Mouse (Mus musculus) brain, embryonic 18.5 days (tissue): Measurements from ENCODE around the gene Slc22a27.
"Not testable (repeated sequence)": the region's sequence is repeated elsewhere in the genome, so short reads cannot be mapped to it uniquely, and the experiment has no call there.

Source experiments
- DNase-seq: peaks from one replicate; pipeline ENCODE4 v3.0.0-alpha.2; 2012; ENCODE audit warnings: low read depth, low spot score

The Slc22a27 gene

GRCm38 (mm10) chr19:7965927-7966326 lies at the start of gene Slc22a27:
TSS of gene Slc22a27 (minus strand) at chr19:7966027.
- DNase-seq = not testable (repeated sequence)

- DNase-seq = not testable (repeated sequence)
Observed at GRCm38 (mm10) chr19:8011596-8011995, 45.8 kb upstream of the Slc22a27 start.

- not testable (repeated sequence) for DNase-seq
Observed at GRCm38 (mm10) chr19:8009086-8009485, 43.3 kb upstream of the Slc22a27 start.

GRCm38 (mm10) chr19:7968703-7969102 lies 2.9 kb upstream of the Slc22a27 start:
- DNase-seq = no peak

GRCm38 (mm10) chr19:7966550-7966949 lies 723 bp upstream of the Slc22a27 start:
- DNase-seq = not testable (repeated sequence)

- DNase-seq = not testable (repeated sequence)
Observed at GRCm38 (mm10) chr19:7939391-7939790, 26.4 kb downstream of the Slc22a27 start.

- DNase-seq = no peak
Observed at GRCm38 (mm10) chr19:7876626-7877025, 89.2 kb downstream of the Slc22a27 start.

GRCm38 (mm10) chr19:7829851-7830250 lies 136.0 kb downstream of the Slc22a27 start:
- no peak for DNase-seq
